Mouse (Mus musculus): ENCODE data around the gene Nek10. TPM values are rescaled to one million over a fixed set of nuclear protein-coding genes. Genes with fewer than 3 reads are reported as not detected.
A peak's percentile ranks its signal among the peaks of the same experiment; 100 is the strongest.
"Not testable (repeated sequence)": the region's sequence is repeated elsewhere in the genome, so short reads cannot be mapped to it uniquely, and the experiment has no call there.

Nek10 gene
- not detected for polyA plus RNA-seq (2017; shearing (Covaris generic))

GRCm38 (mm10) chr14:14803115-14803514, at the start of gene Nek10:
Gene Nek10, plus strand, starts transcription at chr14:14803415.
- ATAC-seq, result not testable (repeated sequence)

- no peak for ATAC-seq
These were observed 22.0 kb upstream of the Nek10 start for GRCm38 (mm10) chr14:14781169-14781568.

- peak; percentile 14 for ATAC-seq
These were observed 19.0 kb upstream of the Nek10 start for GRCm38 (mm10) chr14:14784223-14784622.

- ATAC-seq, result no peak
These were observed 16.2 kb upstream of the Nek10 start for GRCm38 (mm10) chr14:14786979-14787378.

DNA sequence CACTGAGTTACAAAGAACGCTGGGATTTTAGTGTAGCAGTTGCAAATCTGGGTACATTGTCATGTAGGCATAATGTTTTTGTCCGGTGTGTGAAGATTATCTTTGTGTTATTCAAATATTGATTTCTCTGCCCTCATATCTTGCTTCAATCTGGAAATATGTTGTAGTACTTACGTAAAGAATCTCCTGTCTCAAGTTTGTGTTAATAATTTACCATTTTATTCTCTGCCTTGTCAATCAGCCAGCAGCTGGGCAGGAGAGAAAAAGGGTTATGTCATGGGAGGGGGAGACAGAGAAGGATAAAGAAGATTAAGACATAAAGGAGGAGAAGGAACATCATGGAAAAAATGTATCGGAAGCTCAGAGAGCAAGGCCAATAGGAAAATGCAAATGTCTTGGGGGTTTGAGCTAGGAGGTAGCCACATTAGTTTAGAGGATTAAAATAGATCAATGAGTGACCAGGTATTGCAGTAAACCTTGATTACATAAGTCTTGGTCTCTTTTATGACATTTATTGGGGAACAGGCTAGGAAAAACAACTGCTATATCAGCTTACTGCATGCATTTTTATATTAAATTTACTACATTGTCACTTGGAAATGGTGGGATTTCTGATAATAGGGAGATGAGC, 13.3 kb upstream of the Nek10 start:
- no peak for ATAC-seq

DNA sequence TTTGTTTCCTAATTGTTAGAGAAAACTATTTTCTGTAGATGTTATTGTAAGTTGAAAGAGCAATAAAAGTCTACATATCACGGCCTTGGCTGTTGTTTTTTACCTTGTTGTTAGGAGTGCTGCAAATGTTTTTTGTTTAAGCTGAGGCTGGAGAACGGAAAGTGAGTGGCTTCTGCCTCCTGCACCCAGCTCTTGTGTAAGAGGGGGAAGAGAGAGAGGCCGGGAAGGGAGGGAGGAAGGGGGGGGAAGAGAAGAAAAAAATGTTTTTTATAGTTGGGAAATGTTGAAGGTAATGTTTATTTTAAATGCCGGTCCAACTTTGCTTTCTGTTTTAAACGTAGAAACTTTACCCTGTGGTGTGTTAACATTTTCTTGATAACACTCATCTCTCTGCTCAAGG, 3.4 kb upstream of the Nek10 start:
- no peak for ATAC-seq

- ATAC-seq, result no peak
These were observed 2.9 kb upstream of the Nek10 start for GRCm38 (mm10) chr14:14800332-14800731.

DNA sequence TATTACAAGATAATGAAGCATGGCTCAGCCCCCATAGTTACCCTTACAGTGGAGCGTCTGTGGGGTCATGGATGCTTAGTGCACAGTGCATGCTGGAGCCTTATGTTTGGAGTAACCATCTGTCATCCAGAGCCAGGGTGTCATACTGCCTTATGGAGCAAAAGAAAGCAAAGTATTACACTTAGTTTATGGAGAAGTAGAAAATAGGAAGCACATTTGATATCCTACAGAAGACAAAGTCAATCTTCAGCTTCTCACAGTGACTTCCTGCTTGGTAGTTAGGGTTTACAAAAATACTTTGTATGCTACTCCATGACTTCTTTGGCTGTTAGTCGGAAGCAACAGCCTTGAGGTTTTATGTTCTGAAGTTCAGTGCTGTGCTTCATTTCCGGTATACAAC, 2.4 kb upstream of the Nek10 start:
- ATAC-seq, result no peak

- no peak for ATAC-seq
These were observed 804 bp downstream of the Nek10 start for GRCm38 (mm10) chr14:14803921-14804517.

- ATAC-seq, result no peak
These were observed 1.4 kb downstream of the Nek10 start for GRCm38 (mm10) chr14:14804518-14805212.

- no peak for ATAC-seq
These were observed 29.5 kb downstream of the Nek10 start for GRCm38 (mm10) chr14:14832520-14833240.

DNA sequence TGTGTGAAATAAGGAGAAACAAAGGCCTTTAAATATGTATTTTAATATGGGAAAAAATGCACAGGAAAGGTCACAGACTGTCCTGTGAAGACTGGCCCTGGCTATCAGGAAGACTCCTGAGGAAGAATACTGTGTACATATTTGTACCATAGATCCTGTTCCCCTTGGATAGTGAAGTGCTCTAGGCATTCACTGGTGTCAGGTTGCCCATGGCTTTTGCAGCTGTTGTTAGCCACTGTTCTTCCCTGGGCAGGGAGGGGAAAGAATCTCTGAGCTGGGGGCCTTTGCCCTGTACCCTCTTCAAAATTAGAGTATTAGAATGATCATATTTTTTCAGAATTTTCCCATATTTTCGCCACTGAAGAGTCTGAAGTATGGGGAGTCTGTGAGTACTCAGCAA, 30.3 kb downstream of the Nek10 start:
- no peak for ATAC-seq

DNA sequence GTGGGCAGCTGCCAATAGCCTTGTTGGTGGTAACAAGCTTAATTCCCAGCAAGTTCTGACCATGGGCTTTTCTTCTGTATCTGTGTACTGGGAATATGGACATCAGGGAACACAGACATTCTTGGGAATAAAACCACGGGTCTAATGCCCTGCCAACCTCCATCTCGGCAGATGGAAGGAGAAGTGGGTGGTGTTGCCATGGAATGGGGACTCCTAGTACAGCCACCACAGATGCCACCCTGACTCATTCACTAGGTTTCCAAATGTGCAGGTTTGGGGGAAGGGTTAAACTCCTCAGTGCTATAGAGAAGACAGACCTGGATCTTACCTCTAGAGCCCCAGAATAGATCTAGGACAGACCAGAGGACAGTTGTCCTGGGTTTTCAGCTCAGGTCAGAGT, 31.1 kb downstream of the Nek10 start:
- no peak for ATAC-seq

GRCm38 (mm10) chr14:14837627-14838026, 34.4 kb downstream of the Nek10 start:
- ATAC-seq, result no peak

- ATAC-seq, result no peak
These were observed 34.9 kb downstream of the Nek10 start for GRCm38 (mm10) chr14:14838109-14838508.

- ATAC-seq, result no peak
These were observed 39.7 kb downstream of the Nek10 start for GRCm38 (mm10) chr14:14842734-14843530.

DNA sequence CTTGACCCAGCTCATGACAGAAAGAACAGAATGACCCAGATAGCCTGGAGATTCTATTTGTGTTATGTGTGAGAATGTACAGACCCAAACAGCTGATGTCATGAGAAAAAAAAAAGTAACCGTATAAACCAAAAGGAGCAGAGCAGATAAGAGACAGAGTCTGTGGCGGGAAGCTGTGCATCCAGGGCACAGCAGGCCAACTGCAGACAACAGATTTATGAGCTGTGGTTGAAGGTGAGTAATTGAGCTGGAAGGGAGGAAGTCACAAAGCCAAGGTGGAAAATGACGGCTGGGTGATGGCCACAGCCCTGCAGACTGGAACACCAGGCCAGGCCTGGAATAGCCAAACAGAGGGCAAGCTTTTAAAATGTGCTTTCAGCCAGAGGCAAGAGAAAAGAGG, 49.6 kb downstream of the Nek10 start:
- no peak for ATAC-seq

GRCm38 (mm10) chr14:14860331-14860730, 57.1 kb downstream of the Nek10 start:
- ATAC-seq, result no peak

GRCm38 (mm10) chr14:14863690-14864356, 60.6 kb downstream of the Nek10 start:
- peak; percentile 87 for ATAC-seq

GRCm38 (mm10) chr14:14869239-14869638, 66.0 kb downstream of the Nek10 start:
- no peak for ATAC-seq

DNA sequence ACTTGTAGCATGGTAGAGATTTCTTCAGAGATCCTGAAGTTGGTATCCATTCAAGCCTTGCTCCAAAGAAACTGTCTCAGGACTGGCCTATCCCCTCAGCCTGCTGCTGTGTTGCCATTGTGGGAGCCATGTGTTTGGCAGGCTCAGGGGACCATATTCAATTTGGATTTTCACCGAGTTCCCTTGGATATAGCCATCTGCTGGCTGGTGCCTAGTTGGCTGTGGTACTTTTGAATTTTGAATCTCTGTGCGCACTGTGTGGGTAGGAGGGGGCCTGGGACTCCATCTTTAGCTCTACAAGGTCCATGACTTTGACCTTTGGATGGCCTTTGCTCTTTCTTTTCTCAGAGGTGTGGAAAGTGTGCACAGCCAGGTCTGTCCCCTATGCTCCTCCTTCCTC, 66.8 kb downstream of the Nek10 start:
- no peak for ATAC-seq

- no peak for ATAC-seq
These were observed 67.2 kb downstream of the Nek10 start for GRCm38 (mm10) chr14:14870463-14870862.

All from inflammation-experienced regulatory T-cells, adult 6 months (primary cell).